Mouse (Mus musculus): Measurements from ENCODE around the gene Thnsl1. TPM values are rescaled to one million over a fixed set of nuclear protein-coding genes. Genes with fewer than 3 reads are reported as not detected.

Gene Thnsl1
- total and polyA plus RNA-seq, 2 experiments, result 1.2 to 4.0 TPM

GRCm38 (mm10) chr2:21187576-21187975, 17.9 kb upstream of the Thnsl1 start:
- H3K27me3 ChIP-seq (ENCODE audit: control insufficient read depth, insufficient read depth, low read length), result no peaks in the 10 kb centered on the region
- H3K79me2 ChIP-seq (ENCODE audit: control insufficient read depth, insufficient read depth, low read length), result no peaks in the 10 kb centered on the region
- no peak overlapping the region for H3K9ac ChIP-seq (ENCODE audit: low read depth, low read length)
- 35% methylated on average over 7 of the region's 7 CpGs for WGBS
- no peaks in the 10 kb centered on the region for H3K4me1 ChIP-seq (ENCODE audit: control insufficient read depth, insufficient read depth, low read length)
- no peak overlapping the region for H3K27ac ChIP-seq (replicated peaks; ENCODE audit: insufficient read depth, low read depth, low read length)
- no peak overlapping the region for H3K4me3 ChIP-seq (ENCODE audit: insufficient read depth, low read depth, low read length)
- no peaks in the 10 kb centered on the region for H3K36me3 ChIP-seq (ENCODE audit: control insufficient read depth, insufficient read depth, low read length)
- DNase-seq (ENCODE audit: extremely low read depth, low read depth, low spot score), result peak; percentile 47
- TF ChIP-seq POLR2A (IDR thresholded peaks at IDR 0.05; ENCODE audit: extremely low read depth, insufficient read depth, low read length) (no peak), CTCF (IDR thresholded peaks at IDR 0.05; ENCODE audit: low read depth, low read length) (peak; percentile 77)

GRCm38 (mm10) chr2:21188610-21189009, 16.9 kb upstream of the Thnsl1 start:
- Histone ChIP-seq H3K4me3 (ENCODE audit: insufficient read depth, low read depth, low read length) (no peak overlapping the region), H3K79me2 (ENCODE audit: control insufficient read depth, insufficient read depth, low read length) (no peaks in the 10 kb centered on the region), H3K36me3 (ENCODE audit: control insufficient read depth, insufficient read depth, low read length) (no peaks in the 10 kb centered on the region), H3K9ac (ENCODE audit: low read depth, low read length) (no peak overlapping the region), H3K27ac (replicated peaks; ENCODE audit: insufficient read depth, low read depth, low read length) (no peak overlapping the region), H3K4me1 (ENCODE audit: control insufficient read depth, insufficient read depth, low read length) (no peaks in the 10 kb centered on the region), H3K27me3 (ENCODE audit: control insufficient read depth, insufficient read depth, low read length) (no peaks in the 10 kb centered on the region)
- TF ChIP-seq POLR2A (IDR thresholded peaks at IDR 0.05; ENCODE audit: extremely low read depth, insufficient read depth, low read length) (no peak), CTCF (IDR thresholded peaks at IDR 0.05; ENCODE audit: low read depth, low read length) (no peak)
- WGBS, result 88% methylated on average over 4 of the region's 4 CpGs
- DNase-seq (ENCODE audit: extremely low read depth, low read depth, low spot score), result no peak

GRCm38 (mm10) chr2:21191232-21191631, 14.3 kb upstream of the Thnsl1 start:
- H3K79me2 ChIP-seq (ENCODE audit: control insufficient read depth, insufficient read depth, low read length), result no peaks in the 10 kb centered on the region
- H3K36me3 ChIP-seq (ENCODE audit: control insufficient read depth, insufficient read depth, low read length), result no peaks in the 10 kb centered on the region
- no peak overlapping the region for H3K9ac ChIP-seq (ENCODE audit: low read depth, low read length)
- no peaks in the 10 kb centered on the region for H3K27me3 ChIP-seq (ENCODE audit: control insufficient read depth, insufficient read depth, low read length)
- DNase-seq (ENCODE audit: extremely low read depth, low read depth, low spot score), result no peak
- no peaks in the 10 kb centered on the region for H3K4me1 ChIP-seq (ENCODE audit: control insufficient read depth, insufficient read depth, low read length)
- H3K4me3 ChIP-seq (ENCODE audit: insufficient read depth, low read depth, low read length), result no peak overlapping the region
- 81% methylated on average over 1 of the region's 1 CpGs for WGBS
- H3K27ac ChIP-seq (replicated peaks; ENCODE audit: insufficient read depth, low read depth, low read length), result no peak overlapping the region
- no peak for TF ChIP-seq POLR2A (IDR thresholded peaks at IDR 0.05; ENCODE audit: extremely low read depth, insufficient read depth, low read length)
- TF ChIP-seq CTCF (IDR thresholded peaks at IDR 0.05; ENCODE audit: low read depth, low read length), result no peak

- Histone ChIP-seq H3K27me3 (ENCODE audit: control insufficient read depth, insufficient read depth, low read length) (no peaks in the 10 kb centered on the region), H3K79me2 (ENCODE audit: control insufficient read depth, insufficient read depth, low read length) (no peaks in the 10 kb centered on the region), H3K36me3 (ENCODE audit: control insufficient read depth, insufficient read depth, low read length) (no peaks in the 10 kb centered on the region), H3K27ac (replicated peaks; ENCODE audit: insufficient read depth, low read depth, low read length) (no peak overlapping the region), H3K9ac (ENCODE audit: low read depth, low read length) (no peak overlapping the region), H3K4me1 (ENCODE audit: control insufficient read depth, insufficient read depth, low read length) (no peaks in the 10 kb centered on the region), H3K4me3 (ENCODE audit: insufficient read depth, low read depth, low read length) (no peak overlapping the region)
- 89% methylated on average over 5 of the region's 5 CpGs for WGBS
- TF ChIP-seq CTCF (IDR thresholded peaks at IDR 0.05; ENCODE audit: low read depth, low read length), result no peak
- no peak for TF ChIP-seq POLR2A (IDR thresholded peaks at IDR 0.05; ENCODE audit: extremely low read depth, insufficient read depth, low read length)
- DNase-seq (ENCODE audit: extremely low read depth, low read depth, low spot score), result no peak
These were observed 10.3 kb upstream of the Thnsl1 start for GRCm38 (mm10) chr2:21195233-21195632.

DNA sequence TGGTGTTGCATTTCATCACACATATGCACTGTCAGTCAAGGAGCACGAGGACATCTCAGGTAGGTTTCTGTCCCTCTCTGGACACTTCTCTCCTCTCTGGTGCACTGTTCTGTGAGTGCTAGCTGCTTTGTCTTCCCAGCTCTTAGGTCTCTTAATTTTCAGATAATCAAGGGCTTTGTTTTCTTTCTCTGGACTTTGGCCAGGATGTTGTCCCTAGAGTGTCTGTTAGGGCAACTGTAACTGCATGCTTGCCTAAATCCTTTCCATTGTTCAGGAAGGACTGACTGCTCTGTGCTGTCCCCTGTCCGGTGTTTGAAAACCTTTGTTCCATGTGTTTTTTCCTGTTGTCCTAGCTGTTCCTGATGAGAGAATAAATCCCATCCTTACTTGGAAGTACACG, 6.5 kb upstream of the Thnsl1 start:
- TF ChIP-seq POLR2A (IDR thresholded peaks at IDR 0.05; ENCODE audit: extremely low read depth, insufficient read depth, low read length) (no peak), CTCF (IDR thresholded peaks at IDR 0.05; ENCODE audit: low read depth, low read length) (no peak)
- H3K4me3 ChIP-seq (ENCODE audit: insufficient read depth, low read depth, low read length), result no peak overlapping the region
- H3K4me1 ChIP-seq (ENCODE audit: control insufficient read depth, insufficient read depth, low read length), result no peaks in the 10 kb centered on the region
- H3K9ac ChIP-seq (ENCODE audit: low read depth, low read length), result no peak overlapping the region
- H3K27ac ChIP-seq (replicated peaks; ENCODE audit: insufficient read depth, low read depth, low read length), result no peak overlapping the region
- WGBS, result 36% methylated on average over 3 of the region's 3 CpGs
- H3K27me3 ChIP-seq (ENCODE audit: control insufficient read depth, insufficient read depth, low read length), result no peaks in the 10 kb centered on the region
- H3K79me2 ChIP-seq (ENCODE audit: control insufficient read depth, insufficient read depth, low read length), result no peaks in the 10 kb centered on the region
- no peak for DNase-seq (ENCODE audit: extremely low read depth, low read depth, low spot score)
- no peaks in the 10 kb centered on the region for H3K36me3 ChIP-seq (ENCODE audit: control insufficient read depth, insufficient read depth, low read length)

GRCm38 (mm10) chr2:21202754-21203153, 2.8 kb upstream of the Thnsl1 start:
- Histone ChIP-seq H3K4me3 (ENCODE audit: insufficient read depth, low read depth, low read length) (no peak overlapping the region), H3K9ac (ENCODE audit: low read depth, low read length) (no peak overlapping the region), H3K79me2 (ENCODE audit: control insufficient read depth, insufficient read depth, low read length) (no peaks in the 10 kb centered on the region), H3K27me3 (ENCODE audit: control insufficient read depth, insufficient read depth, low read length) (no peaks in the 10 kb centered on the region), H3K4me1 (ENCODE audit: control insufficient read depth, insufficient read depth, low read length) (peaks cover 4% of the 10 kb centered on the region), H3K27ac (replicated peaks; ENCODE audit: insufficient read depth, low read depth, low read length) (no peak overlapping the region), H3K36me3 (ENCODE audit: control insufficient read depth, insufficient read depth, low read length) (no peaks in the 10 kb centered on the region)
- TF ChIP-seq POLR2A (IDR thresholded peaks at IDR 0.05; ENCODE audit: extremely low read depth, insufficient read depth, low read length) (no peak), CTCF (IDR thresholded peaks at IDR 0.05; ENCODE audit: low read depth, low read length) (no peak)
- no peak for DNase-seq (ENCODE audit: extremely low read depth, low read depth, low spot score)
- 63% methylated on average over 2 of the region's 2 CpGs for WGBS

Measured in liver, adult 2 months (tissue).